Mouse (Mus musculus): ENCODE measurements at regions not wholly inside any gene's neighbourhood (a gene's known extent, or its start where the extent isn't known, plus 50 kb on each side); places are given as distances from the start of the nearest gene placed in this dataset.

GRCm38 (mm10) chr9:76646383-76646782 is 79.5 kb upstream of the Fam83b start:
- Histone ChIP-seq H3K27me3 (no peaks in the 10 kb centered on the region), H3K9ac (replicated peaks) (no peak overlapping the region), H3K27ac (no peak overlapping the region), H3K4me2 (no peak overlapping the region), H3K36me3 (no peaks in the 10 kb centered on the region), H3K4me3 (replicated peaks) (no peak overlapping the region), H3K9me3 (no peaks in the 10 kb centered on the region), H3K4me1 (replicated peaks) (no peaks in the 10 kb centered on the region)
- no peak for ATAC-seq (ENCODE audit: insufficient number of reproducible peaks, insufficient read depth, low FRiP score, low TSS enrichment, low read depth)

Data from limb, embryonic 12.5 days (tissue).